Mouse (Mus musculus) lung, adult 2 months (tissue): ENCODE measurements around the gene Ntm. TPM values are rescaled to one million over a fixed set of nuclear protein-coding genes. Genes with fewer than 3 reads are reported as not detected.

Experiments
- DNase-seq: peaks from one replicate; pipeline ENCODE4 v3.0.0; 2022
- H3K4me1 ChIP-seq: fragments of 200-500 bp; 2 replicates; pipeline ENCODE4 v1.6.1; 2011; ENCODE audit warnings: low read length; ENCODE audit not compliant: control insufficient read depth, insufficient read depth
- H3K4me3 ChIP-seq: fragments of 200-500 bp; replicated peaks from 2 replicates; pipeline ENCODE3; 2011; ENCODE audit warnings: low read depth, mild to moderate bottlenecking, control low read depth, low read length; ENCODE audit errors: extremely low read depth
- CTCF ChIP-seq: fragments of 200-500 bp; IDR thresholded peaks from 2 replicates; pipeline ENCODE4 v1.5.1; 2011; ENCODE audit warnings: mild to moderate bottlenecking, low read length, control low read depth; ENCODE audit not compliant: insufficient read depth
- POLR2A ChIP-seq: fragments of 200-500 bp; IDR thresholded peaks from 2 replicates; pipeline ENCODE4 v1.6.1; 2011; ENCODE audit warnings: low read depth, mild to moderate bottlenecking, control low read depth, low read length, borderline replicate concordance; ENCODE audit errors: extremely low read depth
- WGBS: fragments of 180-500 bp; shearing (Covaris S2); methylation state at CpG from one replicate; pipeline ENCODE4 v1.1.7; 2018; 5-methylcytosine and 5-hydroxymethylcytosine counted together
- polyA plus RNA-seq: library from polyadenylated mRNA; depleted of rRNA; stranded (reverse); fragments of >200 nt; gene quantifications from 2 replicates; pipeline ENCODE4 v1.2.3, GENCODE M21; 2012

Gene Ntm
- polyA plus RNA-seq, 1 experiment: 1.1 TPM

DNA sequence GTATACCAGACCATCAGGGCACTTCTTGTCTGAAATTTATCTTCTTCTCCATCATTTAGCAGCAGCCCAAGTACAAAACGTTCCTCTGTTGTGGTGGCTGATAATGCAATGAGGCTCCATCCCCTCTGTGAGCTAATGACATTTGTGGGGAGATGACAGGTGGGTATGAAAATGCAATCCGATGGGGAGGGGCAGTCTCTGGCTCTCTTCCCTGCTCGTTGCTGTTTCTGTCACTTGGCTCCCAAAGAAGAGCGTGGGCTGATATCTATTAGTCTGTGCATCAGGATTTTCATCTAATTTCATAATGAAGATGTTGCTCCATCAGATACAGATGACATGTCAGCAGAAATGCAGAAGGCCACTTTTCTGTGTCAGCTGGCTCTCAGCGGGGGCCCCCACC lies 523.5 kb downstream of the Ntm start:
- no peak for DNase-seq
- Histone ChIP-seq H3K4me3 (no peak overlapping the region), H3K4me1 (no peaks in the 10 kb centered on the region)
- 53% methylated on average over 5 of the region's 5 CpGs for WGBS
- TF ChIP-seq POLR2A (no peak), CTCF (no peak)

- Histone ChIP-seq H3K4me1 (no peaks in the 10 kb centered on the region; the same call in 1 of the 2 replicates), H3K4me3 (no peak overlapping the region)
- 50% methylated on average over 6 of the region's 6 CpGs for WGBS
- TF ChIP-seq POLR2A: no peak
- TF ChIP-seq CTCF: no peak
- no peak for DNase-seq
Observed at GRCm38 (mm10) chr9:29434611-29435010, 528.3 kb downstream of the Ntm start.

DNA sequence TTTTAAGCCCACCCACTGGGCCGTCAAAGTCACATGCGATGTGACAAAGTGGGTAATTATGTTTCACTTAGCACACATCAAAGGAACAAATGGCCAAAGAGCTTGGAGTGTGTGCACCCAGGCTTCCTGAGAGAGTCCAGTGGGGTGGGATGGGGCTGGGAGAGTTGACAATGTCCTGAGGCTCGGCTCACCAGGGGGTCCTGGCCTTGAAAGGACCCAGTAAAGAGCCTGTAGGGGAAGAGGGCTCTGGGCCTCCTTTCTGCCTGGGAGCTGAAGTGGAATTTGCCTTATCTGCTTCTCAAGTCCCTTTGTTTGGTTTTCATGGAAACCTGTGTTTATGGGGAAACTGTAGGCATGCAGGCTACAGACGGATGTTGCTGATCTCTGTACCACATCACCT lies 529.0 kb downstream of the Ntm start:
- WGBS: 4% methylated on average over 4 of the region's 4 CpGs
- Histone ChIP-seq H3K4me3 (no peak overlapping the region), H3K4me1 (no peaks in the 10 kb centered on the region; the same call in 1 of the 2 replicates)
- no peak for DNase-seq
- TF ChIP-seq CTCF (no peak), POLR2A (no peak)

GRCm38 (mm10) chr9:29433156-29433555 lies 529.8 kb downstream of the Ntm start:
- no peaks in the 10 kb centered on the region; the same call in 1 of the 2 replicates for H3K4me1 ChIP-seq
- TF ChIP-seq POLR2A (no peak), CTCF (no peak)
- 49% methylated on average over 7 of the region's 7 CpGs for WGBS
- no peak for DNase-seq
- H3K4me3 ChIP-seq: no peak overlapping the region

DNA sequence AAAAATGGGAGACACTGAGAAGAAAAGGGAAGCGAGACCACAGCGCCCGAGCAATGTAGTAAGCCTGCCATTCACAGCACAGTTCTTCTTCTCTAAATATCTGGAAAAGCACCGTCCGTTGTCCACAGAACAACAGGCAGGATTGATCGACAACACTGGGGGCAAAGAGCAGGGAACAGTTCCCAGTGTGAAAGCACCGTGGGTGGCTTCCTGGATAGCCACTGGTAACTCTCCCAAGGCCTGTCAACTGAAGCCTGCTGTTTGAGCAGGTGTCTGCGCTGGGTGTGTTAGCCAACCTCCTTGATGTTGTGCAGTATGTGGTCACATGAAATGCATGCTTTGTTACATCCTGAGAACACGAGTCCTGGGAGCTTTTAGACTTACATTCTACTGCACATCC lies 531.4 kb downstream of the Ntm start:
- Histone ChIP-seq H3K4me3 (no peak overlapping the region), H3K4me1 (no peaks in the 10 kb centered on the region; the same call in 1 of the 2 replicates)
- TF ChIP-seq CTCF: no peak
- TF ChIP-seq POLR2A: no peak
- WGBS: 70% methylated on average over 9 of the region's 9 CpGs
- no peak for DNase-seq

DNA sequence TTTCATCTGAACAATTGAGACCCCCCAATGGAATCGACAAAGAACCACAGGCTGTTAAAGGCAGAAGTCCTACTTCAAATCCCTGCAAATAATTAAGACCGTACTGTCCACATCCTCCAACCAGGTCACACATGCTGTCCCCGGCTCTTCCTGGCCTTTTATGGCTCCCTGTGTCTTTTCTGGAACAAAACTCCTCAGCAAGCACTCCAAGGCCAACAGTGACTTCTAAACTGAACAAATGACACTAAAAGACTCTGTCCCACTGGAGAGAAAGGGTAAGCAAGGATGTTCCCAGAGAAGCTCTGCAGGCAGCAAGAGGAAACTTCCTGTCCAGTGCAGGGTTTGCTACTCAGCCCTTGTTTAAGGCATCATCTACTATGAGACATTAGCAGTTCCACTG lies 532.8 kb downstream of the Ntm start:
- DNase-seq: no peak
- H3K4me1 ChIP-seq: no peaks in the 10 kb centered on the region; the same call in 1 of the 2 replicates
- 86% methylated on average over 3 of the region's 3 CpGs for WGBS
- no peak overlapping the region for H3K4me3 ChIP-seq
- TF ChIP-seq POLR2A (no peak), CTCF (no peak)

DNA sequence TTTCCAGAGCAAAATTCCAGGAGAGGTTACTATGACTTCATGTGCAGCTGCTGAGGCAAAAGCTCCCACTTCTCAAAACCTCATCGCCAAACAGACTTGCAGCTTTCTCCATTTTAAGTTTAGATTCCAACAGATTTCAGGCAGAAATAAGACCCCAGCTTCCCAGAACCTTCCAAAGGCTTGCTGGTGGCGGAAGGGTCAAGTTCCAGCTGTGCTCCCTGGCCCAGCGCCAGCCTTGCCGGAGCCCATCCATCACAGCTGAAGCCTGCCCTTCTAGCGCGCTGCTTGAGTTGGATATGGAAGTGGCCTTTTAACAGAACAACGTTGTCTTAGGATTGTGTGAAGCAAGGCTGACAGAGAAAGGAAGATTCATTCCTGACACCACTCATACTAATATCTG lies 534.6 kb downstream of the Ntm start:
- H3K4me3 ChIP-seq: no peak overlapping the region
- no peaks in the 10 kb centered on the region for H3K4me1 ChIP-seq
- TF ChIP-seq POLR2A: no peak
- no peak for TF ChIP-seq CTCF
- no peak for DNase-seq
- WGBS: 15% methylated on average over 7 of the region's 7 CpGs

DNA sequence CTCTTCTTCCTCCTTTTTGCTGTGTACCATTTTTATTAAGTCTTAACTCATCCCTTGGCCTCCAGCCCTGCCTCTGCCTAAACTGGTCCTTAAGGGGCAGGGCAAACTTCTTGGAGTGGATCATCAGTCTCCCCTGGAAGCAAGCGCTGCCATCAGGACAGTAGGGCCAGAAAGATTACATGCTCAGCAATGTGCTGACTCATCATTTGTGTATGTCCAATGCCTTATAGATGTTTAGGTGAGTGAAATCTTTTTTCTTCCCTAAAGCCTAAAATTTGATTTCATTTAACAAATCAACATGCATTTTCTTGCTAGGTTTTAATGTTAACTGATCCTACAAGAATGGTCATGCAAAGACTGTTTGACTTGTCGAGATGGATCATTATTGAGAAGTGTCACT lies 536.7 kb downstream of the Ntm start:
- WGBS: 90% methylated on average over 2 of the region's 2 CpGs
- Histone ChIP-seq H3K4me1 (no peaks in the 10 kb centered on the region), H3K4me3 (no peak overlapping the region)
- DNase-seq: no peak
- TF ChIP-seq POLR2A: no peak
- TF ChIP-seq CTCF: no peak

GRCm38 (mm10) chr9:29415578-29415977 lies 547.4 kb downstream of the Ntm start:
- TF ChIP-seq POLR2A: no peak
- TF ChIP-seq CTCF: no peak
- H3K4me3 ChIP-seq: no peak overlapping the region
- no peaks in the 10 kb centered on the region for H3K4me1 ChIP-seq
- WGBS: 69% methylated on average over 2 of the region's 2 CpGs
- DNase-seq: no peak

GRCm38 (mm10) chr9:29413126-29413525 lies 549.8 kb downstream of the Ntm start:
- no peak overlapping the region for H3K4me3 ChIP-seq
- no peak for DNase-seq
- H3K4me1 ChIP-seq: no peaks in the 10 kb centered on the region
- no peak for TF ChIP-seq POLR2A
- TF ChIP-seq CTCF: no peak
- WGBS: 79% methylated on average over 4 of the region's 4 CpGs
